Mouse (Mus musculus) gastrocnemius, postnatal 14 days (tissue): Measurements from ENCODE around the gene Mapt. TPM values are rescaled to one million over a fixed set of nuclear protein-coding genes. Genes with fewer than 3 reads are reported as not detected.
"Not testable (repeated sequence)": the region's sequence is repeated elsewhere in the genome, so short reads cannot be mapped to it uniquely, and the experiment has no call there.

ENCODE experiments used
- DNase-seq: peaks from one replicate; pipeline ENCODE4 v3.0.0; 2021; ENCODE audit warnings: mixed read lengths
- intact Hi-C: fragments of 180-260 bp; cut with DNase I; formaldehyde crosslinking; loops from one replicate; pipeline ENCODE4 v1.15.1; 2025; ENCODE audit warnings: low total_unique reads
- total RNA-seq, 2 experiments: library from RNA; stranded (reverse); gene quantifications; 2 replicates each; pipeline ENCODE4 v1.2.3; 2021

Mapt gene
- total RNA-seq, 2 experiments from 2014 or later = 46.1 to 56.3 TPM

DNA sequence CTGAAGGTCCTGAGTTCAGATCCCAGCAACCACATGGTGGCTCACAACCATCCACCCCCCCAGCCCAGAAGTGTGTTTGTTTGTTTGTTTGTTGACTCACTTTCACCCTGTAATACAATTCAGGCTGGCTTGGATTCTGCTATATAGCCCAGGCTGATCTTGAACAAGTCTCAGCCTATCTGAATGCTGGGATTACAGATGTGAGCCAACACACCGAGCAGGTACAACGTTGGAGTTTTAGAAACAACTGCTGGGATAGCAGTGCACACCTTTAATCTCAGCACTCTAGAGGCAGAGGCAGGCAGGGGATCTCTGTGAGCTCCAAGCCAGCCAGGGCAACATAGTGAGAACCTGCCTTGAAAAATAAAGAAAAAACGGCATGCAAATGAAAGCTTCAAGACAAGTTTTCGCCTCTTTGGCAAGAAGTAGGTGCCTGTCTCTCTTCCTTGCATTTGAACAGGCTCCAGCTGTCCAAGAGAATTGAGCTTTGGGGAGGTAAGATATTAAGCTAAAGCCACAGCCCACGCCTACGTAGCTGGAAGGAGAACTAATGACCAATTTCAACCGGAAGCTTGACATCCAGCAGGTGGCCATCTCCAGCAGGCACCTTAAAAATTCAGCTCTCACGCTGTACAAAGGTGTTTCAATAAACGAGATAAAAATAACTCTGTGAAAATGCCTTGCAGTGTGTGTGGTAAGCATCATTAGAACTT, 968 bp upstream of the Mapt start:
- DNase-seq = no peak
- intact Hi-C loops = loop anchor here (5.0 kb wide), 1 partner anchor 52 kb away; no protein-coding TSS in a partner anchor

DNA sequence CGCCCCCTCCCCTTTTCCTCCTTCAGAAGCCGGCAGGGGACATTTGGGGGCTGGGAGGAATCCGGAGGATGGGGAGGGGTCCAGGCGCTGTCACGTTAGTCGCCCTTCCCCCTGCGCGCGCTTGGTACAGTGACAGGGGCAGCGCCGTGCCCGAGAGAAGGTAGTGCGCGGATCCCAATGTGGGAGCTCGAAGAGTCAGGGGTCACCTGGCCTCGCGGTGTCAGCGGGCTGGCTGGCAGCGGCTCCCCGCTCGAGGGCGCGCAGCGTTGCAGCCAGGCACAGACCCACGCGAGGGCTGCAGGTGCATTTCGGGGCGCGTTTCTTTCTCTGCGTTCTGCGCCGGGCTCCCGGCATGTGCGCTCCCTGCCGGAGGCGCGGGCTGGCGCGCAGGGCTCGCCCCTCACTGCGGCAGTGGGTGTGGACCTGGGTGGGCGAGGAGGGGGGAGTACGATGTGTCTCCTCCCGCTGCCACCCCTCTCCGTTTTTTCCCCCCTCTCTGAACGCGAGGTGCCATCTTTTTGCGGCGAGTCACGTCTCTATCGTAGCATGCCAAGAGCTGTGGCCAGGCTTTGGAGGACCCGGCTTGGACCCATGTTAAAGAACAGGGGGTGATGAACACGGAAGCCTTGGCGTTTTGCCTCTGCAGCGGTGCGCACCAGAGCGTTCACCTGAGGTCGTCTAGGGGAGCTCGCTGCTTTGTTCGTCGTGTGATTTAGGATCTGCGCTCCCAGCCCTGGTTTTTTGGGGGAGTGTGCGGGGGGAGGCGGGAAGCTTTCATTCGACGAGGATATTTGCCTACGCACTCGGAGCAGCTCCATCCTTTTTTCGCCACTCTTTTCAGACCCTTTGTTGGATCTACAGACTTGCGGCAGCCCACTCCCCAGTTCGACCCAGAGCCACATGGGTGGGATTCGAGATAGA, 1.2 kb downstream of the Mapt start:
- peak; percentile 20 for DNase-seq
- intact Hi-C loops = loop anchor here (5.0 kb wide), 1 partner anchor 50 kb away; no protein-coding TSS in a partner anchor

DNA sequence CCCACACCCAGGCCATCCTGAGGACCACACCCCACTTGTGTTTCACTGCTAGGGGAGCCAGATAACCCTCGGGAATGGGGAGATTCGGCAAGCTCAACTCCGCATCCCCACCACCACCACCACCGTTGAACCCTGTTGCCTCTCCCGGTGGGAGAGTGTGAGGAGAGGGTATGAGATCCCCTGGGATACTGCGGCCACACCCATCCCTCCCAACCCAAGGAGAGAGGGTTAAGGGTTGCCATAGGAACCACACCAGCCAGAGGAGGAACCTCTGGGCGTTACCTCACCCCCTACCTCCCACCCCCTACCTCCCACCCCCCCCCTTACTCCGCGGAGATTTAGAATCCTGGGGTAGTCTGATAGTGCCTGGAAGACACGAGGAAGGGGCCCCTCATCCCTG, 1.9 kb downstream of the Mapt start:
- DNase-seq = no peak
- intact Hi-C loops = loop anchor here (5.0 kb wide), 1 partner anchor 49 kb away; no protein-coding TSS in a partner anchor

- no peak for DNase-seq
Observed at GRCm38 (mm10) chr11:104233574-104234206, 2.5 kb downstream of the Mapt start.

DNA sequence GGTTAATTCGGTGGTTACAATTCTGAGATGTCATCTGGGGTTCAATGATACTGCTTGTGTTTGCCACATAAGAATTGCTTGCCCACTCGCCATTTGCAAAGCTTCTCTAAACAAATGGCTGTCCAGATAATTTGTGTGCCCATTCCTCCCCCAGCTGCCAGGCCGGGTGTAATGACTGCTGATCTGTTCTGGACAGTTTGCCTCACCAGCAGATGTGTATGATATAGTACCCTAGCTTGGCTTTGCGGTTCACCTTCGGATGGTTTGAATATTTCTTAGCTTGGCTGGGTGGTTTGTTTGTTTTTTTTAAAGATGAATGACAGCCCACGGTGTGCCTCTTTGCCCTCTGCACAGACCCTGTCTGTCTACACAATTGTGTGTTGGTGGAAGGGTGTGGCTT, 3.5 kb downstream of the Mapt start:
- intact Hi-C loops = loop anchor here (5.0 kb wide), 1 partner anchor 48 kb away; no protein-coding TSS in a partner anchor
- no peak for DNase-seq

More at GRCm38 (mm10) chr11:104233574-104234206, 2.5 kb downstream of the Mapt start:
- intact Hi-C loops = loop anchor here (5.0 kb wide), 1 partner anchor 49 kb away; no protein-coding TSS in a partner anchor

DNA sequence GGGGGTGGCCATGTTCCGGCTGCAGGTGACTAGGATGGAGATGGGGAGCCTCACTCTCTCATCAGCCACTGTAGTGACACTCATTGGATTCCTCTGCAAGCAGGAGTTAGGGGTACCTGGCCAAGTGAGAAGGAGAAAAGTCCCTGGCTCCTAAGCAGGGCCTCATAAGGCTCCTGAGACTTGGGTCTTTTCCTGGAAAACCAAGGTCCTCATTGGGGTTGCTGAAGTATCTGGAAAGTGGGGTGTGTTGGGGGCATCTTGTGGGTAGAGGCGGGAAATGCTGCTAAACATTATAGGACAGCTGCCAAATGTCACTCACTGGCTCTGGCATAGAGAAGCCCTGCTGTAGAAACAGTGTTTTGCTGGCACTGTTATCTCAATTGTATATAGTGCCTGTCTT, 4.7 kb downstream of the Mapt start:
- DNase-seq = no peak
- intact Hi-C loops = no loop called here

- intact Hi-C loops = no loop called here
- peak; percentile 73 for DNase-seq
Observed at GRCm38 (mm10) chr11:104237226-104237625, 6.0 kb downstream of the Mapt start.

- DNase-seq = no peak
- intact Hi-C loops = no loop called here
Observed at GRCm38 (mm10) chr11:104237958-104238747, 7.0 kb downstream of the Mapt start.

DNA sequence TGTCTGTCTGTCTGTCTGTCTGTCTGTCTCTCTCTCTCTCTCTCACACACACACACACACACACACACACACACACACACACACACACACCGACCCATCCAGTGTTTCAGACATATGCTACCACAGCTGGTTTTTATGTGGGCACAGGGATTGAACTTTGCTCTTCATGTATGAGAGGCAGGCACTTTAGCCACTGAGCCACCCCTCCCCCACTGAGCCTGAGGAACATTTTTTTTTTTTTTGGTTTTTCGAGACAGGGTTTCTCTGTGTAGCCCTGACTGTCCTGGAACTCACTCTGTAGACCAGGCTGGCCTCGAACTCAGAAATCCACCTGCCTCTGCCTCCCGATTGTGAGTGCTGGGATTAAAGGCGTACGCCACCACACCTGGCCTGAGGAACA, 14.3 kb downstream of the Mapt start:
- DNase-seq, intact Hi-C loops: not testable (repeated sequence)

DNA sequence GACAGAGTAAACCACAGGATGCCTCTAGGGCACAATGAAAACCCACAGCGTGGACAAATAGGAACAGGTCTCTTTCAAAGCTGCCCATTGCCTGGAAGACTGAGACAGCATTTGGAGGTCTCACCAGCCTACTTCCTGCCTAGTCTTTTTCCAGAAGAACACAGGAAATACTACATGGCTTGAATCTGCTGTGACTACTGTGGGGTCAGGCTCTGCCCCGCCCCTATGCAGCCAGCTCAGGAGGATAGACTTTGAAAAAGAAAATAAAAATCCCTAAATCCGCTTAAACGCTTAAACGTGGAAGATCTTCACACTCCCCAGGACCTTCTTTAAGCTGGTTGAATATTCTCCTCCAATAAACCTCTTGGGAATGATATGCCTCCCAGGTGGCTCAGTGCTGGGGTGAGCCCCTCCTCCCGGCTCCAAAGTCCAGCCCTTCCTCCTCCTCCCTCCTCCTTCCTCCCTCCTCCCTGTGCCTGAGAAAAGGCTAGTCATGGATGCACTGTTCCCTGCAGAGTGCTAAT, 15.0 kb downstream of the Mapt start:
- no peak for DNase-seq
- intact Hi-C loops = no loop called here

DNA sequence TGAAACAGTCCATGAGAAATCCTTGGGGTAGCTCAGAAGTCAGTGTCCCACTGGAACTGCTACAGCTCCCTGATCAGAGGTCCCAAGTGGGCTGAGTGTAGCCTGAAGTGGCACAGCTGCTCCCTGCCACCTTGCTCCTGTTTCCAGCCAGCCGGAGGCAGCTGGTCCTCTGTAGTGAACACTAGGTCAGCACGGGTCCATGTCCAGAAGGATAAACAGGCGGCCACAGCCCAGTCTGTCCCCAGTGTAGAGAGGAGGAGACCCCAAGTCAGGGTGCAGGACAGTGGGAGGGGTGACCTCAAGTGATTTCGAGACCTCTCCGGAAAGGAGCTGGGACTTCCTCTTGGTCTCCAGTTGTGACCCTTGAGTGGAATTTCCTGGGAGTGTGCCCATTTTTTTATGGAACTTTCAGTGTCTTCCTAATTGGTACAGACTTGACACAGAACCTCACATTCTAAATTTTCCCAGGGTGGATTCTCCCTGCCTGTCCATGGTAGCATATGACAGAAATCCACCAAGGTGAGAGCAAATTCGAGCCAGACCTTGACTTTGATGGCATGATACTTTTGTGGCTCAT, 16.0 kb downstream of the Mapt start:
- intact Hi-C loops = no loop called here
- no peak for DNase-seq

- peak; percentile 59 for DNase-seq
- intact Hi-C loops = no loop called here
Observed at GRCm38 (mm10) chr11:104249420-104249819, 18.2 kb downstream of the Mapt start.

DNA sequence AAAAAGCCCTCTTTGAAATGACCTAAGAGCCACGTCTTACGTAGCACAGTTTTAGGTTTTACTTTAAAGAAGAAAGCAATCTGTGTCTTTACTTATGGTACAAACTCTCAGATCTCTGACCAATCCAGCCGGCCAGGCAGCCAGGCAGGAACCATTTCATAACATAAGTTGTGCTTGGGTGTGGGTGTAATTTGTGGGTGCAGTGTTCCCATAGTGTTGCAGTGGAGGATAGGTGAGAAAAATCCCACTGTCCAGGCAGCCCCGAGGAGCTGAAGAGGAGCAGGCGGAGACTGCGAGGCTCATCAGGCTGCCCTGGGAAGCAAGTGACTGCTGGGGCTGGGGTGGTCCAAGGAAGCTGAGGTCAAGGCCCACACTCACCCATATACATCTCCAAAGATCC, 19.9 kb downstream of the Mapt start:
- no peak for DNase-seq
- intact Hi-C loops = no loop called here

- intact Hi-C loops = no loop called here
- DNase-seq = no peak
Observed at GRCm38 (mm10) chr11:104252094-104252493, 20.9 kb downstream of the Mapt start.

DNA sequence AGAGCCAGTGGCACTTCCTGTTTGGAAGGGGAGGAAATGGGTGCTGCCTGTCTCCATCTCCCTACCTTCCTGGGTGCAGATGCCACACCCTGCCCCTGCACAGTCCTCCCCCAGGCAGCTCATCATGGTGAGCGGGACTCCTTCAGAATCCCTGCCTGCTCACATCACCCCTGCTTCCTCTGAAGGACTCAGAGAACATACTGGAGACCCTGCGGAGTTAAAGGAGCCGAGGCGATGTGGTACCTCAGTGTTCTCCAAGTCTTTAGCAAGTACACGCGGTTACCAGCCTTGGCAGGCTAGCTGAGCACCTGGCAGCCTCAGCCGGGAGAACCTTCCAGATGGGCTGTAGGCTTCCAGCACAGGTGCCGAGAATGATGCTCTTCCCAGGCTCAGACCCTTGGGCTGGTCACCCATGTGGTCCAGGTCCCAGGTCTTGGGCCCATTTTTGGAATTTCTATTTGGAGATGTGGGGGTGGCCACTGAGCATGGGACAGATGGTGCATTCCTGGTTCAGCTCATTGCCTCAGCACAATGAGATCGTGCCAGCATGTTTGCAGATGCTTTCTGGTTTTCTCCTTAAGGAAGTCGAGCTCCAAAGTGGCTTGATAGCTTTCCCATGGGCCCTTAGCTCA, 23.3 kb downstream of the Mapt start:
- DNase-seq = peak; percentile 15
- intact Hi-C loops = no loop called here

DNA sequence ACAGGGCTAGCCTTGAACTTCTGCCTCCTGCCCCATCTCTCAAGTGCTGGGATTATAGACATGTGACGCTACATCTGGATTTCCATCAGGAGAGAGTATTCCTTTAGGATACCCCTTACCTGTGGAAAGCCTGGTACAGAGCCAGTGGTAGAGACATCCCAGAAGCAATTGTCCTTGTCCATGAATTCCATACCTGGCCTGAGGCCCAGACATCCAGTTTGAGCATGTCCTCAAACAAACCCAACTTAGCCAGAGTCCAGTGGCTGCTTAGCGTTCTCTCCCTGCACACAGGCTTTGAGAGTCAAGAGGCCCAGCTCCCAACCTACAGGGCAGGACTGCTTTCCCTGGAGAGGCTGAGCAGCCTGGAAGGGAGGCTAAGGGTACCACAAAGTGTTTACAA, 25.0 kb downstream of the Mapt start:
- no peak for DNase-seq
- intact Hi-C loops = no loop called here

DNA sequence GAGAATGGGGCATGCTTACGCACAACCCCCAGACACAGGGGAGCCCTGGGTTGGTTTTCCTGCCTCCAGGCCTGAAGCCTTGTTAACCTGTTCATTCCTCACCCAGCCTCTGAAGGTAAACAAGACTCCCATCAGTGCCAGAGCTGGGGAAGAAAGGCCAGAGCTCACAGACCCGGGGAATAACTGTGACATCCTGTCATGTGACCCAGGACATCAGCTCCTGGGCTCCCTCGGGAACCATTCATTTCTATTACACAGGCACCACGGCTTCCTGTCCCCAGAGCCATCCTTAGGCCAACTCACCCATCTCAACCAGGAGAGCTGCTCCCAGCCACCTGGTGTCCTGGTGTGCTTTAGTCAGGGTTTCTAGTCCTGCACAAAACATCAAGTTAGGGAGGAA, 27.8 kb downstream of the Mapt start:
- intact Hi-C loops = no loop called here

DNA sequence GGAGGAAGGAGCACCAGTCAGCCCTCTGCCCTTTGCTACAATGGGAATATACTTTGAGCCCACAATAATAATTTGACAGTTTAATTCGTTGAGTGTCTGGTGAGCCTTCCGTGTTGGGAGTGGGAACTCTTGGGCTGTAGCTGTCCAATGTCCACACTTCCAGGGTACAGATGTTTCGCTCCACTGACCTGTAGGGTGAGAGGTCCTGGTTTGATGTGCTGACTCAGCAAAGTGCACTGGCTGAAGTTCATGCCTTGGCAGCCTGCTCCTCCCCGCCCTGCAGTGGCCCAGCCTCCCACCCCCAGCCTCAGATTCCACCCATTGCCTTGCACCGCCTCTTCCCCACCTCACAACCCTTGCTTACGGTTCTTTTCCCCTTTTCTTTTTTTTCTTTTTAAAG, 33.5 kb downstream of the Mapt start:
- DNase-seq = no peak
- intact Hi-C loops = no loop called here

More for the DNA sequence above, 27.8 kb downstream of the Mapt start:
- DNase-seq = no peak
